Mouse (Mus musculus): ENCODE data around the gene Acsl1.
"Not testable (repeated sequence)": the region's sequence is repeated elsewhere in the genome, so short reads cannot be mapped to it uniquely, and the experiment has no call there.

Acsl1 gene

GRCm38 (mm10) chr8:46566914-46567529 is 96.2 kb downstream of the Acsl1 start:
- no peak for DNase-seq

- DNase-seq = no peak
These were observed 97.1 kb downstream of the Acsl1 start for GRCm38 (mm10) chr8:46567946-46568345.

- no peak for DNase-seq
These were observed 98.1 kb downstream of the Acsl1 start for GRCm38 (mm10) chr8:46568942-46569341.

- no peak for DNase-seq
These were observed 99.0 kb downstream of the Acsl1 start for GRCm38 (mm10) chr8:46569659-46570441.

GRCm38 (mm10) chr8:46570673-46571072 is 99.8 kb downstream of the Acsl1 start:
- no peak for DNase-seq

DNA sequence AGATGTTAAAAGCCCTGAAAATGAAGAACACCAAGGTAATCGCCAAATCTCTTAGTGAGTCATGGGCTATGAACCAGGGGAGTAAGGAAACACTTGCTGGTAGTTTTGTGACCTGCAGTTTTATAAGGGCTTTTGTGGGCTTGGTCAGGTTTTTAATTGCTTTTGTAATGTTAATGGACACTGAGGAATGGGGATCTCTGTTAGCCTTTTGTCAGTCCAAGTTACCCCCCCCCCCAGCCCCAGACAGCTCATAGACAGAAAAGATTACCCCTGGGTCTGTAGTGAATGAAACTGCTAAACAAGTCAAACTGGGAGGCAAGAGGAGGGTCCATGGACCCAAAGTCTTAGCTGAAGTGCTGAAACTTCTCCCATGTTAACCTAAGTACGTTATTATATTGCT is 102.6 kb downstream of the Acsl1 start:
- DNase-seq = no peak

GRCm38 (mm10) chr8:46573964-46574363 is 103.1 kb downstream of the Acsl1 start:
- no peak for DNase-seq

DNA sequence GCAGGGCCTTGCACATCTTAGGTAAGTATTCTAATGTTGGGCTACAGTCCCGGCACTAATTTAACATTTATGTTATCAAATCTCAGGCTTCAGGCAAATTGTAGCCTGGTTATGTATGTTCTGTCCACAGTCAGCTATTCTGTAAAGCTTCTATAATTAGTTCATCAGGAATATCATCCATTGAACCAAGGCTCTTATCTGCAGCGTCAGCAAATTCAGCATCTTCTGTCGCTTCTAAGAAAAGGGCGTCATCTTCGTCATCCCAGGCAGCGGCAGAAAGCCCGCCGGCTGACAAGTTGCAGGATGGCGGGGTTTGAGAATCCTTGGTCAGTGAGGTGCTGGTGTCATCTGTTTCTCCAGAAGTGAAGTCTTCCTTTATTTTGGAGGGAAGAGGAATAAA is 108.0 kb downstream of the Acsl1 start:
- no peak for DNase-seq

DNA sequence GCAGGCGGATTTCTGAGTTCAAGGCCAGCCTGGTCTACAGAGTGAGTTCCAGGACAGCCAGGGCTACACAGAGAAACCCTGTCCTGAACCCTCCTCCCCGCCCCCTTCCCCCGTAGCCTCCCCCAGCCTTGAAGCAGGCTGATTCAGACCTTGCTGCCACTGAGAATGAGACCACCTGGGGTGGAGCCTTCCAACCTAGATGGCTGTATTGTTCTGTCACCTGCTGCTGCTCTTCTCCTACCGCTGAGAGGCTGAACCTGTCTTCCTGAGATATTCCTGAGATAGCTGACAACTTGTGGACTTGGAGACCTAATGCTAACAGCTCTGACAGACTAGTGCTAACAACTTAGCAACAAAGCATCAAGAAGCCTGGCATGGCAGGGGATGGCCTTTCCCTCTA is 113.5 kb downstream of the Acsl1 start:
- not testable (repeated sequence) for DNase-seq

- DNase-seq = no peak
These were observed 114.7 kb downstream of the Acsl1 start for GRCm38 (mm10) chr8:46585576-46585975.

Measured in liver (tissue).